ENCODE assay signal across 10 mouse cellular contexts in genomic region chr10:59266097-59266496, GRCm38 (mm10). TPM values are rescaled to one million over a fixed set of nuclear protein-coding genes. Genes with fewer than 3 reads are reported as not detected.
DNase-seq lines count a peak whose midpoint lies in the region; ATAC-seq and TF ChIP-seq lines count a peak whose summit lies in the region.
"Had no signal": no experiment of that assay in that cellular context is flagged by ENCODE, and none has a peak within 500 bp of the region (broad histone marks: within the 10 kb centered on the region; RNA-seq: fewer than 3 reads in every experiment).

No protein-coding gene starts in this region.

- no peak overlapping the region for H3K27ac ChIP-seq in kidney, adult 2 months (ENCODE audit: insufficient read depth, low read depth, low read length)
- H3K27ac ChIP-seq in kidney, embryonic 14.5 days (ENCODE audit: low read depth, low read length) = no peak overlapping the region
- H3K27ac ChIP-seq in neural tube, embryonic 15.5 days (replicated peaks) = no peak overlapping the region

- H3K4me2 ChIP-seq in kidney, embryonic 14.5 days (replicated peaks; ENCODE audit: low read depth, low read length) = no peak overlapping the region
- H3K4me2 ChIP-seq in neural tube, embryonic 15.5 days = no peak overlapping the region

- H3K9me3 ChIP-seq in kidney, embryonic 14.5 days (ENCODE audit: control insufficient read depth, low read length) = no peaks in the 10 kb centered on the region
- no peaks in the 10 kb centered on the region for H3K9me3 ChIP-seq in neural tube, embryonic 15.5 days (replicated peaks)

- no peak overlapping the region for H3K9ac ChIP-seq in kidney, embryonic 14.5 days (ENCODE audit: low read depth, low read length)
- no peak overlapping the region for H3K9ac ChIP-seq in neural tube, embryonic 15.5 days (replicated peaks)

- H3K27me3 ChIP-seq in kidney, adult 2 months (replicated peaks; ENCODE audit: control insufficient read depth, insufficient read depth, low read length) = no peaks in the 10 kb centered on the region
- no peaks in the 10 kb centered on the region for H3K27me3 ChIP-seq in kidney, embryonic 14.5 days (ENCODE audit: control insufficient read depth, insufficient read depth, low read length)
- H3K27me3 ChIP-seq in neural tube, embryonic 15.5 days (replicated peaks) = no peaks in the 10 kb centered on the region

- no peaks in the 10 kb centered on the region for H3K36me3 ChIP-seq in kidney, adult 2 months (ENCODE audit: control insufficient read depth, insufficient read depth, low read length)
- H3K36me3 ChIP-seq in kidney, embryonic 14.5 days (ENCODE audit: control insufficient read depth, insufficient read depth, low read length) = no peaks in the 10 kb centered on the region
- no peaks in the 10 kb centered on the region for H3K36me3 ChIP-seq in neural tube, embryonic 15.5 days

- 69% methylated on average over 1 of the region's 1 CpGs for WGBS in kidney, adult 2 months
- 93% methylated on average over 1 of the region's 1 CpGs for WGBS in kidney, embryonic 14.5 days
- WGBS in neural tube, embryonic 15.5 days = 94% methylated on average over 1 of the region's 1 CpGs

- peaks cover 12% of the 10 kb centered on the region; the same call in 1 of the 2 replicates for H3K4me1 ChIP-seq in kidney, adult 2 months (ENCODE audit: control insufficient read depth, insufficient read depth, low read length)
- H3K4me1 ChIP-seq in kidney, embryonic 14.5 days (ENCODE audit: control insufficient read depth, insufficient read depth, low read length) = no peaks in the 10 kb centered on the region
- no peaks in the 10 kb centered on the region for H3K4me1 ChIP-seq in neural tube, embryonic 15.5 days

- TF ChIP-seq CTCF in kidney, adult 2 months (conservative IDR thresholded peaks at IDR 0.05; ENCODE audit: insufficient read depth, insufficient read length, low read depth, low read length) = no peak

- DNase-seq in kidney, adult 2 months = peak; percentile 43
- DNase-seq in adrenal gland, adult 18-20 months (ENCODE audit: low spot score in 2 of 2) = peak; percentile 62 to 74
- DNase-seq in heart, postnatal 36 days = peak; percentile 34 to 37
- peak; percentile 66 for DNase-seq in lung, postnatal 25 days (ENCODE audit: low spot score)
- no peak for DNase-seq in left cerebral cortex, postnatal 4 days
- no peak for DNase-seq in yolk sac, embryonic 10.5 days (ENCODE audit: low spot score)
- DNase-seq: cerebellum, postnatal 36 days; midbrain, embryonic 14.5 days had no signal

- no peak for TF ChIP-seq POLR2A in kidney, adult 2 months (IDR thresholded peaks at IDR 0.05; ENCODE audit: low read depth, low read length)

- no peak overlapping the region for H3K4me3 ChIP-seq in kidney, adult 2 months (ENCODE audit: insufficient read depth, low read depth, low read length)
- no peak overlapping the region for H3K4me3 ChIP-seq in kidney, embryonic 14.5 days (ENCODE audit: low read length)
- H3K4me3 ChIP-seq in neural tube, embryonic 15.5 days (replicated peaks) = no peak overlapping the region

- ATAC-seq in kidney, embryonic 14.5 days (ENCODE audit: low FRiP score, low TSS enrichment) = no peak
- no peak for ATAC-seq in neural tube, embryonic 15.5 days (ENCODE audit: low FRiP score)

- intact Hi-C loops in heart, postnatal 36 days (cut with DNase I) = loop anchor here (2.0 kb wide), 1 partner anchor 45 kb away; the partner anchor contains the start of genes Sept10 and Sowahc
- intact Hi-C loops in left cerebral cortex, postnatal 4 days (cut with DNase I) = no loop called here

RNA-seq across cellular contexts. Expression of gene Sowahc, which starts 44.3 kb away (rescaled TPM):
- 4.3 and 4.6 TPM in 2 replicates for polyA plus RNA-seq in kidney, adult 2 months (2012; rRNA removed)
- 6.3 and 9.5 TPM in 2 replicates for polyA plus RNA-seq in kidney, embryonic 14.5 days (2014; fragmentation: Nextera tagmentation; extraction: Ambion mirVana)
- total RNA-seq in adrenal gland, adult 18-20 months (2021) = 10 to 100 TPM; 34.8 to 56.6 TPM
- 1 to 10 TPM; 1.6 TPM for total RNA-seq in heart, postnatal 36 days (2021)
- 10 to 100 TPM; 15.0 to 17.7 TPM for total RNA-seq in left cerebral cortex, postnatal 4 days (2021)
- 16.9 and 18.1 TPM in 2 replicates for polyA plus RNA-seq in neural tube, embryonic 15.5 days (2015; fragmentation: Nextera tagmentation; extraction: Ambion mirVana)

RNA-seq across cellular contexts. Expression of gene Sept10, which starts 44.5 kb away (rescaled TPM):
- polyA plus RNA-seq in kidney, adult 2 months (2012; rRNA removed) = 8.1 and 9.1 TPM in 2 replicates
- polyA plus RNA-seq in kidney, embryonic 14.5 days (2014; fragmentation: Nextera tagmentation; extraction: Ambion mirVana) = 54.4 and 55.8 TPM in 2 replicates
- total RNA-seq in adrenal gland, adult 18-20 months (2021) = 10 to 100 TPM; 36.5 to 38.8 TPM
- total RNA-seq in heart, postnatal 36 days (2021) = 10 to 100 TPM; 15.2 to 17.0 TPM
- total RNA-seq in left cerebral cortex, postnatal 4 days (2021) = 10 to 100 TPM; 16.7 to 18.4 TPM
- polyA plus RNA-seq in neural tube, embryonic 15.5 days (2015; fragmentation: Nextera tagmentation; extraction: Ambion mirVana) = 13.0 and 17.8 TPM in 2 replicates

RNA-seq across cellular contexts. Expression of gene P4ha1, which starts 57.0 kb away (rescaled TPM):
- polyA plus RNA-seq in kidney, adult 2 months (2012; rRNA removed) = 20.4 and 22.7 TPM in 2 replicates
- 31.7 and 43.7 TPM in 2 replicates for polyA plus RNA-seq in kidney, embryonic 14.5 days (2014; fragmentation: Nextera tagmentation; extraction: Ambion mirVana)
- total RNA-seq in adrenal gland, adult 18-20 months (2021) = 100 to 1,000 TPM in 1 of 2 experiments, 10 to 100 TPM in 1; 82.5 to 154 TPM
- total RNA-seq in heart, postnatal 36 days (2021) = 10 to 100 TPM; 31.3 to 51.2 TPM
- 10 to 100 TPM; 21.1 to 21.8 TPM for total RNA-seq in left cerebral cortex, postnatal 4 days (2021)
- polyA plus RNA-seq in neural tube, embryonic 15.5 days (2015; fragmentation: Nextera tagmentation; extraction: Ambion mirVana) = 31.1 and 36.4 TPM in 2 replicates

Comparison
In these comparisons a context has a peak if more than half of its experiments do, and no peak if none do; other contexts are left out.
1. DNase-seq: peak in kidney, adult 2 months (single experiment), adrenal gland, adult 18-20 months (2 of 2), heart, postnatal 36 days (2 of 2) and lung, postnatal 25 days (single experiment); none in left cerebral cortex, postnatal 4 days (single experiment) and yolk sac, embryonic 10.5 days (single experiment).
2. RNA of gene Sowahc, which starts 44.3 kb away (total RNA-seq): 34.8 to 56.6 TPM in adrenal gland, adult 18-20 months and 15.0 to 17.7 TPM in left cerebral cortex, postnatal 4 days; 1.6 TPM in heart, postnatal 36 days; every median in the first group is over 4 times any median in the second.